Mouse (Mus musculus): Measurements from ENCODE around the gene Sobp.

DNA sequence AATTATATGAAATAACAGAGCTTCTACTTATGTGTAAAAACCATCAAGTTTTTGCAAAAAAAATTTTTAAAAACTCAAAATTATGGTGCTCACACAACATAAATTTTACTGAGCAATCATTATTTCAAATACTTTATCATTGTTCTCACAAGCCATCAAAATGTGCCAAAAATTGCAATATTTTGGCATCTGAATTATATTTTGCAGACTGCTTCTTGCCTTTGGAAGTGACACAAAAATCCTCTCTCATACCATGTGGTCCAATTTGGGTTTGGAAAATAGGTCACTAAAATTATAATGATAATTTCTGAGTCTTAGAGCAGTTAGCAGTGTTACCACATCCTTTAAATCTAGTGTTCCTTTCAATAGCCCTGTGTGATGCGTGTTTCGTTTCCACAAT, 9.9 kb downstream of the Sobp start:
- TF ChIP-seq CTCF (IDR thresholded peaks at IDR 0.05; ENCODE audit: borderline replicate concordance, insufficient read depth, low read length) (no peak), POLR2A (IDR thresholded peaks at IDR 0.05; ENCODE audit: low read depth, low read length) (no peak)

Data from embryonic fibroblast, embryonic 13.5 days (primary cell).